Mouse (Mus musculus): ENCODE measurements at regions not wholly inside any gene's neighbourhood (a gene's known extent, or its start where the extent isn't known, plus 50 kb on each side); places are given as distances from the start of the nearest gene placed in this dataset.
"Not testable (repeated sequence)": the region's sequence is repeated elsewhere in the genome, so short reads cannot be mapped to it uniquely, and the experiment has no call there.

DNA sequence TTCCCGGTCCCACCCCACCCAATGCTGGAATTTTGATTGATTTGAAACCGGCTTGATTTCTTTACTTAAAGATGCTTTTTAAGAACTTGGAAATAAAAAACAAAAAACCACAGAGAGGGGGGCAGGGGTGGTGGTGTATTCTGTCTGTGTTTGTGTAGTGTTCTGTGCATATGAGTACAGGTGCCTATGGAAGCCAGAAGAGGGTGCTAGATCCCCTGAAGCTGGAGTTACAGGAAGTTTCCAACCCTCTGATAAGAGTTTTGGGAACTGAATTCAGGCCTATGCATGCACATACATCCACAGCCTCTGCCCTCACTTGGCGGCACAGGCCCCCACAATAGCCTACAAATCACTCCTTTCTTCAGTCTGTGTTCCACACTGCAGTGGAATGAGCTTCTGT lies 190.9 kb upstream of the Arid2 start:
- Histone ChIP-seq H3K27me3 (ENCODE audit: control insufficient read depth in 1 of 2, insufficient read depth in 2 of 2, low read length in 2 of 2) (no peaks in the 10 kb centered on the region; a peak in 1 of 4 replicates), H3K9me3 (replicated peaks; ENCODE audit: insufficient read depth, low read length) (no peaks in the 10 kb centered on the region), H3K4me3 (ENCODE audit: control insufficient read depth in 1 of 2, insufficient read depth in 1 of 2, low read depth in 2 of 2, low read length in 2 of 2) (no peak overlapping the region), H3K79me2 (ENCODE audit: control insufficient read depth, insufficient read depth, low read length, poor library complexity) (no peaks in the 10 kb centered on the region), H3K27ac (ENCODE audit: control insufficient read depth, low read depth, low read length) (no peak overlapping the region), H3K4me1 (ENCODE audit: control insufficient read depth in 1 of 2, insufficient read depth in 2 of 2, low read length in 2 of 2) (no peaks in the 10 kb centered on the region), H3K36me3 (ENCODE audit: control insufficient read depth in 1 of 2, insufficient read depth in 2 of 2, low read length in 2 of 2) (no peaks in the 10 kb centered on the region), H3K9ac (ENCODE audit: control insufficient read depth, low read depth, low read length, poor library complexity, severe bottlenecking) (no peak overlapping the region)
- TF ChIP-seq CTCF (IDR thresholded peaks at IDR 0.05 in 2 of 3, conservative IDR thresholded peaks at IDR 0.05 in 1 of 3; ENCODE audit: control insufficient read depth in 1 of 3, insufficient read depth in 1 of 3, low read depth in 2 of 3, low read length in 3 of 3, poor library complexity in 1 of 3, severe bottlenecking in 1 of 3) (peak in 1 of 3 experiments; percentile 46; a peak in 2 of 6 replicates), NRF1 (IDR thresholded peaks at IDR 0.05; ENCODE audit: insufficient read depth, low read depth, low read length, poor library complexity, severe bottlenecking) (no peak), RAD21 (IDR thresholded peaks at IDR 0.05; ENCODE audit: low read depth, low read length) (peak; percentile 51), SMC3 (IDR thresholded peaks at IDR 0.05; ENCODE audit: low read depth, low read length) (peak; percentile 46), ZMIZ1 (IDR thresholded peaks at IDR 0.05; ENCODE audit: low read depth, low read length) (no peak), ZC3H11A (IDR thresholded peaks at IDR 0.05; ENCODE audit: low read depth, low read length) (peak; percentile 45)
- peak; percentile 42 for DNase-seq (ENCODE audit: low read depth, low spot score)

DNA sequence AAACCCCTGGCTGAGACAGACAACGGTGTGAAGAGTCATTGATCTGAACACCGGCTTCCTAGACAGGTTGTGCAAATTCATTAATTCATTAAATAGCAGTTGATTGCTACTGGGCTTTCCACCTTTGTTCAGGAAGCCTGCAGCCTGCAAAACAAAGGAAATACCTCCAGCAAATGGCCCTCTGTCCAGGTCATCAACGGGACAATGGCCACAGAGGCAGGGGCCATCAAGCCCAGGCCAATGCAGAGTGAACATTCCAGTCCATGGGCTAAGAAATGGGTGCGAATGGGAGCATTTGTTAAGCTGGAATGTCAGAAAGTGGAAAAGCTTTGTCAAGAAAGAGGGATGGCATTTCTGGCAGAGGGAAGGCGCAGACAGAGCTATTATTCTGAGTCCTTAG lies 188.5 kb upstream of the Arid2 start:
- H3K4me3 ChIP-seq (ENCODE audit: control insufficient read depth in 1 of 2, insufficient read depth in 1 of 2, low read depth in 2 of 2, low read length in 2 of 2) = no peak overlapping the region
- H3K9me3 ChIP-seq (replicated peaks; ENCODE audit: insufficient read depth, low read length) = no peaks in the 10 kb centered on the region
- no peaks in the 10 kb centered on the region for H3K4me1 ChIP-seq (ENCODE audit: control insufficient read depth in 1 of 2, insufficient read depth in 2 of 2, low read length in 2 of 2)
- H3K27ac ChIP-seq (ENCODE audit: control insufficient read depth, low read depth, low read length) = no peak overlapping the region
- no peaks in the 10 kb centered on the region for H3K36me3 ChIP-seq (ENCODE audit: control insufficient read depth in 1 of 2, insufficient read depth in 2 of 2, low read length in 2 of 2)
- H3K79me2 ChIP-seq (ENCODE audit: control insufficient read depth, insufficient read depth, low read length, poor library complexity) = no peaks in the 10 kb centered on the region
- no peak for DNase-seq (ENCODE audit: low read depth, low spot score)
- H3K27me3 ChIP-seq (ENCODE audit: control insufficient read depth in 1 of 2, insufficient read depth in 2 of 2, low read length in 2 of 2) = no peaks in the 10 kb centered on the region
- H3K9ac ChIP-seq (ENCODE audit: control insufficient read depth, low read depth, low read length, poor library complexity, severe bottlenecking) = no peak overlapping the region
- TF ChIP-seq UBTF (IDR thresholded peaks at IDR 0.05; ENCODE audit: borderline replicate concordance, insufficient read depth, low read depth, low read length) (no peak), EP300 (IDR thresholded peaks at IDR 0.05; ENCODE audit: low read depth in 1 of 2, low read length in 2 of 2) (no peak), MAZ (IDR thresholded peaks at IDR 0.05; ENCODE audit: low read depth, low read length) (no peak), ZC3H11A (IDR thresholded peaks at IDR 0.05; ENCODE audit: low read depth, low read length) (no peak), RCOR1 (IDR thresholded peaks at IDR 0.05; ENCODE audit: low read depth, low read length) (no peak), ETS1 (IDR thresholded peaks at IDR 0.05; ENCODE audit: low read depth, low read length) (no peak), MYC (IDR thresholded peaks at IDR 0.05; ENCODE audit: low read depth, low read length) (no peak), MYB (IDR thresholded peaks at IDR 0.05; ENCODE audit: low read depth, low read length) (no peak), GATA1 (IDR thresholded peaks at IDR 0.05; ENCODE audit: low read depth, low read length) (no peak), SMC3 (IDR thresholded peaks at IDR 0.05; ENCODE audit: low read depth, low read length) (no peak), RAD21 (IDR thresholded peaks at IDR 0.05; ENCODE audit: low read depth, low read length) (no peak), ZNF384 (IDR thresholded peaks at IDR 0.05; ENCODE audit: low read depth, low read length) (no peak), MAX (IDR thresholded peaks at IDR 0.05; ENCODE audit: low read length) (no peak), USF1 (IDR thresholded peaks at IDR 0.05; ENCODE audit: low read depth, low read length) (no peak), TAL1 (IDR thresholded peaks at IDR 0.05; ENCODE audit: low read length) (no peak), TBP (IDR thresholded peaks at IDR 0.05; ENCODE audit: low read depth, low read length) (no peak), CTCF (IDR thresholded peaks at IDR 0.05 in 2 of 3, conservative IDR thresholded peaks at IDR 0.05 in 1 of 3; ENCODE audit: control insufficient read depth in 1 of 3, insufficient read depth in 1 of 3, low read depth in 2 of 3, low read length in 3 of 3, poor library complexity in 1 of 3, severe bottlenecking in 1 of 3) (no peak), SIN3A (IDR thresholded peaks at IDR 0.05; ENCODE audit: low read length) (no peak)

- not testable (repeated sequence) for DNase-seq (ENCODE audit: low read depth, low spot score); H3K9me3 ChIP-seq (replicated peaks; ENCODE audit: insufficient read depth, low read length); H3K27ac ChIP-seq (ENCODE audit: control insufficient read depth, low read depth, low read length)
Observed at GRCm38 (mm10) chr15:96099844-96100640, 187.3 kb upstream of the Arid2 start.

More at GRCm38 (mm10) chr15:96099844-96100640, 187.3 kb upstream of the Arid2 start:
- H3K4me1 ChIP-seq (ENCODE audit: control insufficient read depth in 1 of 2, insufficient read depth in 2 of 2, low read length in 2 of 2); H3K79me2 ChIP-seq (ENCODE audit: control insufficient read depth, insufficient read depth, low read length, poor library complexity); H3K36me3 ChIP-seq (ENCODE audit: control insufficient read depth in 1 of 2, insufficient read depth in 2 of 2, low read length in 2 of 2); H3K27me3 ChIP-seq (ENCODE audit: control insufficient read depth in 1 of 2, insufficient read depth in 2 of 2, low read length in 2 of 2); H3K9ac ChIP-seq (ENCODE audit: control insufficient read depth, low read depth, low read length, poor library complexity, severe bottlenecking); H3K4me3 ChIP-seq (ENCODE audit: control insufficient read depth in 1 of 2, insufficient read depth in 1 of 2, low read depth in 2 of 2, low read length in 2 of 2): not testable (repeated sequence)

Data from MEL (cell line).